Mouse (Mus musculus): ENCODE measurements around the gene Entpd6.
A peak's percentile ranks its signal among the peaks of the same experiment; 100 is the strongest.

The Entpd6 gene

DNA sequence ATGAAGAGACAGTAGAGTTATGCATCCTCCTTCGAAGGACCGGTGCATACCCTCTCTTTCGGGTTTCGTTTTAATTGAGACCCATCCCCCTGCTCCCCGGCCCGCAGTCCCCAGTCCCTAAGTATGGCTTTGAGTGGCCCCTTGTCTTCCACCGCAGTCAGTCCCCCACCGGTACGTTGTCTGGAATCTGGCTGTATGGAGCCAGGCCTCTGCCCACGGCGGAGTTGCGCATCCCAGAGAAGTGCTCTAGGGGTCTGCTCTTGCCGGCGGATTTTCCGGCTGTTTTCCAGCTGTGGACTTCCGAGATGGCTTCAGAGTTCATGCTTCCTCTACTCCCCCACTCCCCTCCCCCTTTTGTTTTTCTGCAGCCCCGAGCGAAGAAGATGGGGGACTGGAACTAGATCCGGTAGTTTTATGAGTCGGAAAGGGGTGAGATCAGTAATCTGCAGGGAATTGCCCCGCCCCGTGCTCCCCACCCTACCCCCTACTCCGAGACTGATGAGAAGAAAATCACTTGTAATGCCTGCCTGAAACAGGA, 38.5 kb downstream of the Entpd6 start:
- peak; percentile 38 to 42 for DNase-seq

DNA sequence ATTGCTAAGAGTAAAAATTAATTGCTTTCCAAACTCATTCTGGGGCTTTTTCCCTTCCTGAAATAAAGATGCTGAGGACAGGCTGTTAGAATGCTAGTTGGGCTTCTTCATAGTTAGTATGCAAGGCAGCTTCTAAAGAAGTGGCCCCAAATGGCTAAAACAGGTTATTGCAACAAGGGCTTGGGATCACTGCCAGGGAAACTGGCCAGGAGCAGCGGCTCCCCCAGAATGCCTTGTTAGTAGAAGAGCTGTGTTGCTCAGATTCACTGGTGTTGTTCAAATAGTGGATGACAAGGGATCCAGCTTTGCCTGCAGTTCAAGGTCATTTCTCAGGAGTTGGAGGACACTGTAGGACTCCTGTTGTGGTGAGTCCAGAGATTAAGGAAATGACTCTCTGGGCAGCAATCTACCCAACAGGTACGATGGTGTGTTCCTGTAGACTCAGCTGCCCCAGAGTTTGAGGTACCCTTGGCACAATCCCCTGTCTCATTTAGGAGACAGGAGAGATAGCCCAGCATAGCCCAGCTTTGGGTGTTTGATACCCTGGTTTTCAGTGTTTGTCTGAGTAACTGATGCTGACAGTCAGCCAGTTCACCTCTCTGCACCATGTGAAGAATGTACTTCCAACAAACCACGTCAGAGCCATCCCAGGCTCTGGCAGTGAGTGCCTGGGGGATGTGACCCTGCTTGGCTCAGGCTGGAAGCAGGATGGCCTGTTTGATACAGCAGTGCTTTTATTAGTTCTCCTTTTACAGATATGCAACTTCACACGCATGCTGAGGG, 40.1 kb downstream of the Entpd6 start:
- peak; percentile 94 to 96 for DNase-seq

DNA sequence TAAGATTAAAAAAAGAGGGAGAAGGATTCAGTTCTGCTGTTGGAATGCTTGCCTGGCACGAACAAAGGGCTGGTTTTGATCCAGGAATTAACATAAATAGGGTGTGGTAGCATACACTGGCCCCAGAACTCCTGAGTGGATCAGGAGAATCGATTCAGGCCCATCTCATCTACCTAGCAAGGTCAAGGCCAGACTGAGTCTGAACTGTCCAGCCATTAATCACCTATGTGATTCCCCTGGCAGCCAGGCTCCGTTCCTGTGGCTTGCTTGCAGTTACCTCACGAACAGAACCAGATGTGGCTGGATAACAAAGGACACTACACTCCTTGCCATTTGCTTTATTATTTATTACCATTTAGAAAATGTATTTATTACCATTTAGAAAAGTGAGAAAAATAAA, 44.5 kb downstream of the Entpd6 start:
- no peak for DNase-seq

DNA sequence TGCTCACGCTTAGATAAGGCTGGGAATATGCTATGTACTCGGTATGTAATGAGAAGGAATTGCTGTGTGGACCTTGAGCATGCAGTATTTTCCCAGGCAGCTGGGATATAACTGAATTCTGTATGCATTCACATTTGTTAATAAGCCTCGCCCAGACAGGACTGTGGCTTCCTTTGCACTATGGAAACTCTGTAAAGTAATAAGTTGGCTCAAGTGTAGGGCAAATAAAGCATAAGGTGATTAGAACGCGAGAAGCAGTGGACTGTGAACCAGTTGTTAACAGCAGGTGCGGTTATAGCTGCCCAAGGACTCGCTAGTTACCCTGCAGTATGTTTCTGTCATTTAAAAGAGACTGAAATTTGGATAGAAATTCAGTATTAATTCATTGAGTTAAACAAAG, 49.2 kb downstream of the Entpd6 start:
- DNase-seq, result no peak

DNA sequence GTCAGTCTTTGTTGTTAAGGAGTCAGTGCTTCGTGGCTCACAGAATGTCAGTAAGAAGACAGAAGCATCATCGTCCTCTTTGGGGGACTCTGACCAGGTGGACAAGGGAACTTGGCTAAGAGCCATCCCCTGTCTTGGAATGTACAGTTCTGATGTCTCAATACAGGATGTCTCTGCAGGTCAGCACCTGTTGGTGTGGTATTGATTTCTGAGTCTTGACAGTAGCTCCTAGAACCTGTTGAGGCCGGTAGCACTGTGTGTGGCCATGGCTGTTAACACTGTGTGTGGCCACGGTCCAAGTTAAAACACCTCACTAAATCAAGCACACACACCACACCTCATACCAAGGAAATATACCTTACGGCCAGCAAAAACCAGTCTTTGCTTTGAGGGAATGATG, 51.8 kb downstream of the Entpd6 start:
- no peak for DNase-seq

DNA sequence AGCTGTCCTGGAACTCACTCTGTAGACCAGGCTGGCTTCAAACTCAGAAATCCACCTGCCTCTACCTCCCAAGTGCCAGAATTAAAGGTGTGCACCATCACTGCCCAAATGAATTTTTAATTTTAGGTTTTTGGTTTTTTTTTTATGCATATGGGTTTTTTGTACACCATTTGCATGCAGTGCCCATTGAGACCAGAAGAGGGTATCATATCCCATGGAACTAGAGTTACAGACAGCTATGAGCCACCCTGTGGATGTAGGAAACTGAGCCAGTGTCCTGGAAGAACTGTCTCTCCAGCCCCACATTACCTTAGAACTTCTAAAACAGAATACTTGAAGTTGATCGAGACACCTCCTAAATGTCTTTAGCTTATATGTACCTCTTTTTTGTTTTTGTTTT, 54.2 kb downstream of the Entpd6 start:
- DNase-seq, result peak; percentile 59 to 64

DNA sequence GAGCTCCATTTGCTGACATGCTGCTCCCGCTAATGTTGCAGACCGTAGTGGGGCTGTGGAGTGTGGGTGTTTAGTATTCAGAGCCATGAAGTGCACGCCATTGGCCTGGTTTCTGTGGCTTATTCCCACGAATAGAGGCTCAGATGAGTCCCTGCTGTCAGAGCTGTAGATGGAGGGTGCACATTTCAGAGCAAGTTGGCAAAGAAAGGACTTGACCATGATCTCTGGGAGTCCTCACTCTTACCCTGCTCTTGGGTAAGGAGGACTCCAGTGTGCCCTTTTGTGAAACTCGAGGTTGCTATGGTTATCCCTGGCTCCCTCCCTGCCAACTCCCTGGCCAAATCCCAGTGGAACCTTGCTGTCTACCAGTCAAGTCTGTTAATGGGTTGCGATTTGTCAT, 59.5 kb downstream of the Entpd6 start:
- DNase-seq, result peak in 1 of 2 experiments; percentile 39

DNA sequence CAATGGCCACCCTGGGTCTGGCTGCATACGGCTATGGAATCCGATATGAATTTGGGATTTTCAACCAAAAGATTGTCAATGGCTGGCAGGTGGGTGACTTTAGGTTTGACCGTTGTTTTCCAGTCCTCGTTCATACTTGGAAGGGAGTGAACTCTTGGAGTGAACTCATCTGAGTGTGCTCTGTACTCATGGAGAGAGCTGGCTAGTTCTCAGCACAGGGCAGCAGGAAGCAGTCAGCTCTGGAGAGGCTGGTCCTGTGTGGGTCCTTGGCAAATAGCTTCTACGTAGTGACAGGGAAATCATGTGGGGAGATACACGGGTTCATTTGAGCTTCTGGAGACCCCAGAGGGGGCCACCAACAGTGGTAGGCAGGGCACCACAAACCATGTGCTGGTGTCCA, 60.0 kb downstream of the Entpd6 start:
- DNase-seq, result no peak

DNA sequence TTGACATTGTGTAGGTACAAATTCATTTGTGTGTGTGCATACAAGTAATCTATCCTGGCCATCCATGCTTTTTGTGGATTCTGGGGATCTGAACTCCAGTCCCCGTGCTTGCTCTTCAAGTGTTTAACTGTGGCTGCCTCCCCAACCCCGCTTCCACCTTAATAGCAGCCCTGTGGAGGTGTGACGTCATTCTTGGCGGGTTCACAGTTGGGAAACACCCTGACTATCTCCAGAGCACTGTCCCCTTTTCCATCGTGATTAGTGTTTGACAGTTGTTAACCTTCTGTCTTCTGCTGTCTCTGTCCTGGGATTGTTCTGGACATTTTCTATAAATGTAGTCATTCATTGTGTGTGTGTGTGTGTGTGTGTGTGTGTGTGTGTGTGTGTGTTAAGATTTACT, 61.8 kb downstream of the Entpd6 start:
- no peak for DNase-seq

DNA sequence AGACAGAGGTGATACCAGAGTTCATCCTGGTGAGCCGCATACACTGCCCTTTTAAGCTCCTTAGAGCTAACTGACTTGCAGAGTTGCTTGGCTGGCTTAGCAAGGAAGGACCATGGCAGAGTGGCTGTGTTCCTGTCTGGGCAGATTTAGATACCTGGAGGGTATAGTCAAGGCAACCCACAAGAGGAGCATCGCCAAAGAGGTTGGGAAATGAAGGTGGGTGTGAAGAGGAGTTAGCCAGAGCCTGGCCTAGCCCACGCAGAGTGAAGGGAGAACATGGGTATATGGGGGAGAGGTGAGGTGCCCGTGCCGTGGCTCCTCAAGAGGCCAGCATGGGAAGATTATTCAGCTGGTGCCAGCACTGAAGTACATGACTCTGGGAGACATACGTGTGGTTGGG, 64.0 kb downstream of the Entpd6 start:
- no peak for DNase-seq

DNA sequence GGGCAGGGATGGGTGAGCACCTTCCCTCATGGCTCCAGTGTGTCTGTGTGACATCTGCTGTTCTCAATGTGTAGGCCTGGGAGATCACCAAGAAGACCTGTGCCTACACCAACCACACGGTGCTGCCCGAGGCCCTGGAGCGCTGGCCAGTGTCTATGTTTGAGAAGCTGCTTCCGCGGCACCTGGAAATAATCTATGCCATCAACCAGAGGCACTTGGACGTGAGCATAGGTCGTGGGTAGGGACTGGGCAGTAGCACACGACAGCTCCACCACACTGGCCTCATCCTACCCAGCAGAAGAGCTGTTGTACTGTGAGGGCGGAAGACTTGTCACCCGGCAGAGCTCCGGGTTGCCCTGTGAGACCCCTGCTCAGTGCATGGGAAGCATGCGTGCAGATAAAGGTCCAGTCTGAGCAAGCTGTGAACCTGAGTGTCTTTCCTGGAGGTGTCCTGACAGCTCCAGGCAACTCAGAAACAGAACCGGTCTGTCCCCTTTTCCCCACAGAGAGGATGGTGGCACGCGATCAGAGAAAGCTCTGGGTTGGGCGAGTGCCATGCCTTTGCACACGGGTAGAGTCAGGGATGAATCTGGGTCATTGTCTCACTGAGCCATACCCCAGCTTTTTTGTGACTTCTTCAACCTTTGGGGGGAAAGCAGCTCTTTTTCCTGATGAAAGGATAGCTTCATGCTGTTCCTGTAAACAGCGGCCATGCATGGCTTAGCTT, 68.0 kb downstream of the Entpd6 start:
- DNase-seq, result peak; percentile 57 to 61

DNA sequence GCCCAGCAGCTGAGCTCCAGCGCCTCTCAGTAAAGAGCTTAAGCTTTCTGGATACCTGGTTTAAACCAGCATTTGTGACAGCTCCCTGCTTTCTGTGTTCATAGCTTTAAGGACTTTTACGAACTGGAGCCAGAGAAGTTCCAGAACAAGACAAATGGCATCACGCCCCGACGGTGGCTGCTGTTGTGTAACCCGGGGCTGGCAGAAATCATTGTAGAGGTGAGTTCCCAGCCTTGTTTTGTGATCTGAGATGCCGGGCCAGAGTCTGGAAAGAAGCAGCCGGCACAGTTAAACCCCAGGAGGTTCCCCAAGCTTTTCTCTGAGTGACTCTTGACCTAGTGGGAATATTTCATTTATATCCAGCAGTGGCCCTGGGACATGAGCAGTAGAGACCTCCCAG, 69.9 kb downstream of the Entpd6 start:
- DNase-seq, result no peak

DNA sequence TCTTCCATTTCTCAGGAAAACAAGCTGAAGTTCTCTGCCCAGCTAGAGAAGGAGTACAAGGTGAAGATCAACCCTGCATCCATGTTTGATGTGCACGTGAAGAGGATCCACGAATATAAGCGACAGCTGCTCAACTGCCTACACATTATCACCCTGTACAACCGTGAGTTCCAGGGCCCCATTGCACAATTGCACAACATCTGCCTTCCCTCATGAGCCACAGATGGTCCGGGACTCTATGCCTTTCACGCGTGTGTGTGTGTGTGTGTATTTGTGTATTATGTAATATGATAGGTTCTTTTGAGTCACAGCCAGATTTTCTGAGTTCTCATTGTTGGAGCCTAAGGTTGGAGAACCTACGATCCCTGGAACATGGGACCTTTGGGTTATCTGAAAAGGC, 71.9 kb downstream of the Entpd6 start:
- no peak for DNase-seq

Data from cerebellum, postnatal 10 days (tissue).